Mouse (Mus musculus) activated CD4-positive, CD25-positive, alpha-beta regulatory T cell, adult 9 weeks (primary cell): ENCODE data around the gene Rab7b. TPM values are rescaled to one million over a fixed set of nuclear protein-coding genes. Genes with fewer than 3 reads are reported as not detected.

Experiments
- polyA plus RNA-seq: library from polyadenylated mRNA; unstranded; fragments of 100-300 nt; shearing (Covaris generic); gene quantifications from one replicate; pipeline ENCODE4 v1.2.1, GENCODE M21; 2017

Rab7b gene
- polyA plus RNA-seq, result not detected

GRCm38 (mm10) chr1:131688475-131688874 is at the start of gene Rab7b:
Gene Rab7b, plus strand, starts transcription at chr1:131688695.

DNA sequence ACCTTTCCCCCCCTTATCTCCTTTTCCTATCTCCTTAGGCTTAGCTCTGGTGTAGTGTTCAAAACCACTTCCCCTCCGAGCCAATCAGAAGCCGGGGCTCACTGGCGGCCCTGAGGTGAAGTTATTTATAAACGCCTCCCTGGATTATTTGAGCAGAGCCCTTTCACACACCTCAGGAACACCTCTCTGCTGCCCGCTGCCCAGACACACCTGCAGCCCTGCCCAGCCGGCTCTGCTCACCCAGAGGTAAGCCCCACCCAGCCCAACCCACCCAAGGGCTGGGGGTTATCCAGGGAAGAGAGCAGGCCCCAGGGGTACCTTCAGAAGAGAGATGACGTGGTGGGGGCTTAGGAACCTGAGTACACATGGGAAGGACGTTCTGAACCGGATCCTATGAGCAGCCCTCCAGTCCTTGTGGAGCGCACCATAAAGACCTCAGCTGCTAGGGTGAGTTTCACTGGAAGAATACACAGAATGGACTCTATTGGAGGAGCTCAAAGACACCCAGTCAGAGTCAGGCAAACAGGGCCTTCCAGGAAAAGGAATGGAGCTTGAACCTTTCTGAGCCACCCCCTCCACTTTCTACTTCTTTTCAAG is 55.5 kb downstream of the Rab7b start, which contains the start of gene Slc26a9:
Slc26a9 (plus strand) TSS at position 155 of the 597 bp plus-strand sequence.

Other genes with a start within 250 kb of the Rab7b start
- gene Srgap2, start 161.3 kb upstream of the Rab7b start, polyA plus RNA-seq, result 49.9 TPM
- 1.7 TPM for gene Fam72a, start 160.8 kb upstream of the Rab7b start, polyA plus RNA-seq
- gene Avpr1b, start 89.5 kb upstream of the Rab7b start, polyA plus RNA-seq, result not detected
- gene Ctse, start 50.4 kb upstream of the Rab7b start, polyA plus RNA-seq, result 18.8 TPM
- not detected for gene Slc26a9, start 55.3 kb downstream of the Rab7b start, polyA plus RNA-seq
- gene Pm20d1, start 108.7 kb downstream of the Rab7b start, polyA plus RNA-seq, result 0.12 TPM
- gene Slc41a1, start 138.8 kb downstream of the Rab7b start, polyA plus RNA-seq, result 57.9 TPM
- 47.9 TPM for gene Rab29, start 178.5 kb downstream of the Rab7b start, polyA plus RNA-seq
- 37.5 TPM for gene Nucks1, start 221.8 kb downstream of the Rab7b start, polyA plus RNA-seq